Mouse (Mus musculus) kidney, adult 11 months (tissue): ENCODE measurements around the gene Lalba.
"Not testable (repeated sequence)": the region's sequence is repeated elsewhere in the genome, so short reads cannot be mapped to it uniquely, and the experiment has no call there.

ENCODE experiments used
- DNase-seq: peaks from one replicate; pipeline ENCODE4 v3.0.0; 2022

Lalba gene

GRCm38 (mm10) chr15:98491332-98491731 is 8.8 kb upstream of the Lalba start:
- no peak for DNase-seq

- no peak for DNase-seq
Measured at GRCm38 (mm10) chr15:98486433-98487021, 4.0 kb upstream of the Lalba start.

- peak; percentile 21 for DNase-seq
Measured at GRCm38 (mm10) chr15:98483907-98484886, 1.7 kb upstream of the Lalba start.

GRCm38 (mm10) chr15:98479568-98480102 is 2.9 kb downstream of the Lalba start:
- DNase-seq = no peak

DNA sequence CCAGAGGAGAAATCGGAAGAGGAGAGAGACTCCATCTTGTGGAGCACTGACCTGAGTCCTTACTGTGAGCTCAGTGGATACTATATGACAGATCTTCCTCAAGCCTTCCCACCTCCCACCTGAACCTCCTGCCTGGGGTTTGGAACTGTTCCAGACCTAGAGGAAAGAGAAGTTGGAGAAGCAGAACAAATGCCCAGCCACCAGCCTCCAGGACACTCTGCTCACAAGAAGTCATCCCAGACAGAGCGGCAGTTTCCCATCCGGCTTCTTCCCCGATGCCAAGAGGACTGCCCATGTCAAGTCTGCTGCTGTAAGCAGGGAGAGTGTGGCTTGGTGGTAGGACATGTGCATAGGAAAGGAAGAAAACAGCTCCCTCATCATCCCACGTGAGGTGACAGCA is 6.2 kb downstream of the Lalba start:
- no peak for DNase-seq

DNA sequence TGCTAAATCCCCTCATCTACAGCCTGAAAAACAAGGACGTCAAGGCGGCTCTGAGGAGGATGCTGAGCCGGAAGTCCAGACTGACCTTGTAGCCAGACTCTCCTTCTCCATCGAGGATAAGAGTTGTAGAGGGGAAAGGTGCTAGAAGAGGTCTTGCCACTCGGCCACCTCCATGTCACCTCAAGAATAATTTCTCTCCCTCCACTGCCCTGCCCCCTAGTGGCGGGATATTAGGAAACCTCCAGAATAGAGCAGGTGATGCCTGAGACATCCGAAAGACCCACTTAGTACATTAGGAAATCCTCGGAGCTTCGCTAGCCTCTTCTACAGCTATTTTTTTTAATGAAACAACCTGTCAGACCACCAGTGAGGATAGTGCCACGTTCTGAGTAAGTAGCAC is 7.1 kb downstream of the Lalba start:
- no peak for DNase-seq

- DNase-seq = no peak
Measured at GRCm38 (mm10) chr15:98474958-98475357, 7.6 kb downstream of the Lalba start.

- no peak for DNase-seq
Measured at GRCm38 (mm10) chr15:98471539-98471938, 11.0 kb downstream of the Lalba start.

DNA sequence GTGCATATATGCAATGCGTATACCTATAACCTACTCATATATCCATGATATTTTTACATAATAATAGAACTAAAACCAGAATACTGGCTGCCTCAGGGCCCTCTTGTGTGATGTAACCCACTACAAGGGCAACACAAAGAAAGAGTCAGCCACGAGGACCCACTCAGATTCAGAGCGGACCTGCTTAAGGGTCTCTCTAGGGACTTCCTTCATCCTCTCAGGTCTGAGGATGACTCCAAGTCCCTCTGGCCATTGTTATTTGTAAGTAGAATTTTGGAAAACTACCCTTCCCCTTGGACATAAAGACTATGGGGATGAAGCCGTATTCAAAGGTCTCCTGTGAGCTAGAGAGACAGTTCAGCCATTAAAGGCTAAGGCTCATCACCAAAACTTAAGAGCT is 12.9 kb downstream of the Lalba start, which contains the start of gene OR5BS1P:
Gene OR5BS1P (plus strand): TSS at position 301 of the 400 bp plus-strand sequence.
- DNase-seq = no peak

DNA sequence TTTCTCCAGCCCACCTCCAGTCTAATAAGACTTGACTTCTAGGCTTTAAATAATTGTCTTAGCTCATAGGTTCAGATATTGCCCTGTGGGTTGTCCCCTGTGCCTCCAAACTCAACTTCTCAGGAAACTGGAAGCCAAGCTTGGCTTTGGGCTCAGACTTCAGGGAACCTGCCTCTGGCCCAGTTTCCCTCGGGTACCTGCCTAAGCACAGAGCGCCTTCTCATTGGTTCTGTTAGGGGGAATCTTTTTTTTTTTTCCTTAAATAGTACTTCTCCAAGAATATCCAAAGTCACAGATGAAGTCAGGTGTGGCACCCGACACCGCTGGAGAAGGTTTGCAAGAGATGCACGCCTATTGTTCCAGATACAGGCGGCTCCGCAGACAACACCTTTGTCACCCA is 30.2 kb downstream of the Lalba start, which contains the start of gene Olfr281:
Gene Olfr281 (plus strand): TSS at position 301 of the 400 bp plus-strand sequence.
- no peak for DNase-seq

- peak; percentile 77 for DNase-seq
Measured at GRCm38 (mm10) chr15:98448521-98448920, 34.0 kb downstream of the Lalba start.

DNA sequence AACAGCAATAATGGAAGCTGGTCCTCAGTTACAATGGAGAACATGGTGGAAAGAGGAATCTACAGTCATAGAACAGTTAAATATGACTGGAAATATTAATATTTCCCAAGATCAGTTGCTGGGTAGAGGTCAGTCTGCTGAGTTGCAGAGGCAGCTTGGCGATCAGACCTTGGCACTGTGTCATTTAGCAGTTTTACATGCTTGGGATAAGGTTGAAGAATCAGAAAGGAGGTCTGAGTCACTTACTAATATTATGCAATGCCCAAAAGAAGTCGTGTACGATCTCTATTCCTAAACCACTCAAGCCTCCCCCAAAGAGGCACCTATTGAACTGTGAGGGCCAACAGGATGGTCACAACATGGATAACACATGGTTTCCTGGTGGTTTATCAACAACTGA is 38.0 kb downstream of the Lalba start:
- DNase-seq = no peak

- not testable (repeated sequence) for DNase-seq
Measured at GRCm38 (mm10) chr15:98430925-98431324, 51.6 kb downstream of the Lalba start, which contains the start of gene Olfr282. TSS of gene Olfr282 (plus strand) at chr15:98431225.
